In the genomic region with DNA sequence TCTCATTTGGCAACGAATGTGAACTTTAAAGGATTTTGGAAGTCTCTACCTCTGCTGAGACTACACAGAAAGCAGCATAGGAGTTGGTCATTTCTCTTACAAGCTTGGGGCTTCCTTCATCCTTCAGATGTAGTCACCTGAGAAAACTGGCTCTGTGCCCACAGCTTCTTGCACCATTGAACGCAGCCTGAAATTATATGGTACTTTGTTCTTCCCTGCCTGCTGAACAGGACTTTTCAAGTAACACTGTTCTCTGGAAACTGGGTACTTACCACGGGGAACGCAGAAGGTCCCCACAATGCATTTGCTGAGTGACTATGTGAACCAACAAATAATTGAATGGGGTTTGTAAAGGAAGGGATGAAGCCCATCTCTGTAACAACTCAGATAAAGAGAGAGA, we compare ENCODE assay signal across 9 mouse cellular contexts. TPM values are rescaled to one million over a fixed set of nuclear protein-coding genes. Genes with fewer than 3 reads are reported as not detected.
DNase-seq lines count a peak whose midpoint lies in the region; ATAC-seq and TF ChIP-seq lines count a peak whose summit lies in the region.
"Had no signal": no experiment of that assay in that cellular context is flagged by ENCODE, and none has a peak within 500 bp of the region (broad histone marks: within the 10 kb centered on the region; RNA-seq: fewer than 3 reads in every experiment).

No protein-coding gene starts in this region.

- H3K27me3 ChIP-seq in heart, embryonic 11.5 days (ENCODE audit: control insufficient read depth, insufficient read depth, low read length): no peaks in the 10 kb centered on the region
- H3K27me3 ChIP-seq in intestine, embryonic 16.5 days (replicated peaks; ENCODE audit: control insufficient read depth, insufficient read depth, low read length): no peaks in the 10 kb centered on the region
- H3K27me3 ChIP-seq in midbrain, embryonic 11.5 days (ENCODE audit: control insufficient read depth, insufficient read depth, low read length): no peaks in the 10 kb centered on the region

- DNase-seq in heart, postnatal 10 days: no peak
- no peak for DNase-seq in midbrain, embryonic 11.5 days (ENCODE audit: low spot score, missing footprints)
- no peak for DNase-seq in adrenal gland, postnatal 14 days
- no peak for DNase-seq in T-cell, adult 2 months (ENCODE audit: low spot score)
- DNase-seq: cerebellum, adult 2 months had no signal

- peak overlapping the region; percentile 41 for H3K4me3 ChIP-seq in heart, embryonic 11.5 days (ENCODE audit: low read depth, low read length)
- peak overlapping the region; percentile 52 for H3K4me3 ChIP-seq in bone marrow macrophage, adult 2 months (ENCODE audit: insufficient read depth, low read length)
- no peak overlapping the region for H3K4me3 ChIP-seq in intestine, embryonic 16.5 days (ENCODE audit: low read length)
- H3K4me3 ChIP-seq in midbrain, embryonic 11.5 days (ENCODE audit: low read depth, low read length): no peak overlapping the region

- intact Hi-C loops in heart, postnatal 10 days (cut with DNase I): no loop called here

- H3K4me2 ChIP-seq in heart, embryonic 11.5 days: peak overlapping the region; percentile 69
- peak overlapping the region; percentile 70 for H3K4me2 ChIP-seq in intestine, embryonic 16.5 days (ENCODE audit: low read depth, low read length)
- peak overlapping the region; percentile 44; the same call in 1 of the 2 replicates for H3K4me2 ChIP-seq in midbrain, embryonic 11.5 days

- WGBS in heart, embryonic 11.5 days (ENCODE audit: insufficient replicate concordance): 83% methylated on average over 4 of the region's 4 CpGs
- WGBS in intestine, embryonic 16.5 days: 70% methylated on average over 4 of the region's 4 CpGs
- 89% methylated on average over 4 of the region's 4 CpGs for WGBS in midbrain, embryonic 11.5 days

- no peak overlapping the region for H3K27ac ChIP-seq in heart, embryonic 11.5 days (ENCODE audit: low read depth, low read length)
- no peak overlapping the region for H3K27ac ChIP-seq in bone marrow macrophage, adult 2 months (ENCODE audit: insufficient read depth, low read depth, low read length)
- H3K27ac ChIP-seq in intestine, embryonic 16.5 days (ENCODE audit: low read length): no peak overlapping the region
- H3K27ac ChIP-seq in midbrain, embryonic 11.5 days (ENCODE audit: low read depth, low read length): no peak overlapping the region

- H3K36me3 ChIP-seq in heart, embryonic 11.5 days (ENCODE audit: control insufficient read depth, insufficient read depth, low read length): no peaks in the 10 kb centered on the region
- no peaks in the 10 kb centered on the region for H3K36me3 ChIP-seq in intestine, embryonic 16.5 days (ENCODE audit: control insufficient read depth, insufficient read depth, low read length)
- H3K36me3 ChIP-seq in midbrain, embryonic 11.5 days (ENCODE audit: control insufficient read depth, insufficient read depth, low read length): no peaks in the 10 kb centered on the region

- ATAC-seq in heart, embryonic 11.5 days (replicated peaks; ENCODE audit: insufficient number of reproducible peaks, low FRiP score, low TSS enrichment): no peak
- no peak for ATAC-seq in intestine, embryonic 16.5 days
- ATAC-seq in midbrain, embryonic 11.5 days (ENCODE audit: low FRiP score): no peak
- no peak for ATAC-seq in frontal cortex, adult (ENCODE audit: low TSS enrichment)

- no peaks in the 10 kb centered on the region for H3K4me1 ChIP-seq in heart, embryonic 11.5 days (ENCODE audit: control insufficient read depth, insufficient read depth, low read length)
- H3K4me1 ChIP-seq in bone marrow macrophage, adult 2 months (ENCODE audit: control insufficient read depth, insufficient read depth, low read length): peaks cover 12% of the 10 kb centered on the region
- H3K4me1 ChIP-seq in intestine, embryonic 16.5 days (ENCODE audit: control insufficient read depth, insufficient read depth, low read length): 0 out of 2 replicates have a peak, but pooled peaks cover 4% of the 10 kb centered on the region
- H3K4me1 ChIP-seq in midbrain, embryonic 11.5 days (ENCODE audit: control insufficient read depth, insufficient read depth, low read length): no peaks in the 10 kb centered on the region

- H3K9me3 ChIP-seq in heart, embryonic 11.5 days (replicated peaks; ENCODE audit: control insufficient read depth, low read length): no peaks in the 10 kb centered on the region
- no peaks in the 10 kb centered on the region for H3K9me3 ChIP-seq in intestine, embryonic 16.5 days (ENCODE audit: control insufficient read depth, low read length)
- H3K9me3 ChIP-seq in midbrain, embryonic 11.5 days (ENCODE audit: control insufficient read depth, low read length): no peaks in the 10 kb centered on the region

- no peak for TF ChIP-seq POLR2A in bone marrow macrophage, adult 2 months (IDR thresholded peaks at IDR 0.05; ENCODE audit: borderline replicate concordance, low read depth, low read length)

- peak overlapping the region; percentile 39 for H3K9ac ChIP-seq in heart, embryonic 11.5 days (ENCODE audit: low read depth, low read length)
- H3K9ac ChIP-seq in intestine, embryonic 16.5 days (ENCODE audit: low read depth, low read length): no peak overlapping the region
- H3K9ac ChIP-seq in midbrain, embryonic 11.5 days (ENCODE audit: low read length): no peak overlapping the region; the same call in 1 of the 2 replicates

- TF ChIP-seq CTCF in bone marrow macrophage, adult 2 months (IDR thresholded peaks at IDR 0.05; ENCODE audit: low read depth, low read length): no peak

RNA-seq across cellular contexts. Expression of a gene that starts 0.5 kb away (rescaled TPM):
- polyA plus RNA-seq in heart, embryonic 11.5 days (2014; fragmentation: Nextera tagmentation; extraction: Ambion mirVana): 1.5 TPM in 2 replicates
- total RNA-seq in heart, postnatal 10 days (2021): under 1 TPM; 0.17 to 0.22 TPM
- not detected in 2 replicates for polyA plus RNA-seq in bone marrow macrophage, adult 2 months (2012; ENCODE audit: insufficient read depth, insufficient read length, missing spikeins)
- 2.4 and 3.0 TPM in 2 replicates for polyA plus RNA-seq in intestine, embryonic 16.5 days (2015; fragmentation: Nextera tagmentation; extraction: Ambion mirVana)
- polyA plus RNA-seq in midbrain, embryonic 11.5 days (2014; fragmentation: Nextera tagmentation; extraction: Ambion mirVana): 8.7 TPM in 2 replicates
- total RNA-seq in adrenal gland, postnatal 14 days (2021): 1.0 and 1.2 TPM in 2 replicates

RNA-seq across cellular contexts. Expression of a gene that starts 13.2 kb away (rescaled TPM):
- 35.4 and 42.2 TPM in 2 replicates for polyA plus RNA-seq in heart, embryonic 11.5 days (2014; fragmentation: Nextera tagmentation; extraction: Ambion mirVana)
- total RNA-seq in heart, postnatal 10 days (2021): 10 to 100 TPM; 29.8 to 37.9 TPM
- polyA plus RNA-seq in bone marrow macrophage, adult 2 months (2012; ENCODE audit: insufficient read depth, insufficient read length, missing spikeins): 37.5 and 39.7 TPM in 2 replicates
- 31.7 and 32.8 TPM in 2 replicates for polyA plus RNA-seq in intestine, embryonic 16.5 days (2015; fragmentation: Nextera tagmentation; extraction: Ambion mirVana)
- polyA plus RNA-seq in midbrain, embryonic 11.5 days (2014; fragmentation: Nextera tagmentation; extraction: Ambion mirVana): 45.5 and 48.6 TPM in 2 replicates
- total RNA-seq in adrenal gland, postnatal 14 days (2021): 36.8 and 41.2 TPM in 2 replicates

Comparison
In these comparisons a context has a peak if more than half of its experiments do, and no peak if none do; other contexts are left out.
1. H3K4me3 ChIP-seq: peak in heart, embryonic 11.5 days (single experiment) and bone marrow macrophage, adult 2 months (single experiment); none in intestine, embryonic 16.5 days (single experiment) and midbrain, embryonic 11.5 days (single experiment).
2. Peak in every context shown above with its lines, with median percentiles within 50 percentile points of each other: H3K4me2 ChIP-seq.